Mouse (Mus musculus) T-helper 1 cell (primary cell): ENCODE data around the gene Vmn2r21.
"Not testable (repeated sequence)": the region's sequence is repeated elsewhere in the genome, so short reads cannot be mapped to it uniquely, and the experiment has no call there.

Source experiments
- in situ Hi-C: fragments of 300-600 bp; cut with MboI, MseI; formaldehyde crosslinking; loops from one replicate; pipeline ENCODE4 v1.15.1; 2025; ENCODE audit warnings: high pct_unique_total_duplicates

The Vmn2r21 gene

GRCm38 (mm10) chr6:123533306-123533705, at the start of gene Vmn2r21:
Gene Vmn2r21, minus strand, starts transcription at chr6:123533406.
- in situ Hi-C loops = loop anchor here (25.0 kb wide), 1 partner anchor 646 kb away; no protein-coding TSS in a partner anchor

- in situ Hi-C loops = not testable (repeated sequence)
Measured at GRCm38 (mm10) chr6:123574698-123575097, 41.5 kb upstream of the Vmn2r21 start.

GRCm38 (mm10) chr6:123539755-123540154, 6.5 kb upstream of the Vmn2r21 start:
- in situ Hi-C loops = loop anchor here (10.0 to 25.0 kb wide), 2 partner anchors 105 to 652 kb away; no protein-coding TSS in a partner anchor

GRCm38 (mm10) chr6:123522263-123523011, 10.8 kb downstream of the Vmn2r21 start:
- in situ Hi-C loops = loop anchor here (5.0 kb wide), 1 partner anchor 125 kb away; no protein-coding TSS in a partner anchor

GRCm38 (mm10) chr6:123473045-123473444, 60.2 kb downstream of the Vmn2r21 start:
- in situ Hi-C loops = not testable (repeated sequence)

- in situ Hi-C loops = not testable (repeated sequence)
Measured at GRCm38 (mm10) chr6:123472458-123472987, 60.7 kb downstream of the Vmn2r21 start.

GRCm38 (mm10) chr6:123468651-123469050, 64.6 kb downstream of the Vmn2r21 start:
- in situ Hi-C loops = not testable (repeated sequence)
